Mouse (Mus musculus) CH12.LX (cell line): ENCODE results near the gene Bzw2. TPM values are rescaled to one million over a fixed set of nuclear protein-coding genes. Genes with fewer than 3 reads are reported as not detected.

Experiments used
- DNase-seq: peaks from one replicate; pipeline ENCODE4 v3.0.0-alpha.2; 2013; ENCODE audit errors: extremely low read depth
- H3K27ac ChIP-seq: 2 replicates; pipeline ENCODE4 v1.5.1; 2012; ENCODE audit warnings: low read depth, mild to moderate bottlenecking, control low read depth, moderate library complexity; ENCODE audit not compliant: insufficient read depth
- H3K27me3 ChIP-seq: replicated peaks from 2 replicates; pipeline ENCODE3; 2012; ENCODE audit warnings: inconsistent platforms
- H3K36me3 ChIP-seq, 2 experiments: replicated peaks in 1 of 2; 2 replicates each; pipeline versions ENCODE3 to v1.6.1; 2012; ENCODE audit warnings: inconsistent platforms in 1 of 2, low read length in 1 of 2, mild to moderate bottlenecking in 1 of 2, mixed read lengths in 1 of 2, moderate library complexity in 1 of 2; ENCODE audit not compliant: control insufficient read depth in 1 of 2, insufficient read depth in 1 of 2
- H3K4me1 ChIP-seq, 2 experiments: 2 replicates each; pipeline ENCODE4 v1.6.1; 2012; ENCODE audit warnings: inconsistent platforms in 1 of 2, moderate library complexity in 1 of 2; ENCODE audit not compliant: insufficient read depth in 2 of 2, control insufficient read depth in 1 of 2
- H3K4me2 ChIP-seq: 2 replicates; pipeline ENCODE4 v1.6.1; 2012; ENCODE audit warnings: low read depth, mild to moderate bottlenecking, control low read depth; ENCODE audit not compliant: poor library complexity, insufficient read depth, severe bottlenecking
- H3K4me3 ChIP-seq, 3 experiments: fragments of 150-350 bp in 1 of 3; sonication (generic) in 1 of 3; replicated peaks in 1 of 3; 2 replicates each; pipeline versions ENCODE3 to v1.5.1; 2011 to 2012; ENCODE audit warnings: low read depth in 2 of 3, low read length in 2 of 3, mild to moderate bottlenecking in 2 of 3, moderate library complexity in 2 of 3, control low read depth in 1 of 3, improper control_type of control experiment in 1 of 3, inconsistent platforms in 1 of 3, mixed read lengths in 1 of 3; ENCODE audit not compliant: poor library complexity in 1 of 3
- H3K79me2 ChIP-seq: replicated peaks from 2 replicates; pipeline ENCODE4 v1.6.1; 2012; ENCODE audit warnings: mild to moderate bottlenecking, moderate library complexity; ENCODE audit not compliant: control insufficient read depth, poor library complexity, insufficient read depth, severe bottlenecking; ENCODE audit errors: extremely low read depth
- H3K9ac ChIP-seq: 2 replicates; pipeline ENCODE4 v1.6.1; 2012; ENCODE audit warnings: low read depth, mild to moderate bottlenecking, control low read depth, moderate library complexity; ENCODE audit not compliant: insufficient read depth
- H3K9me3 ChIP-seq: replicated peaks from 2 replicates; pipeline ENCODE3; 2012; ENCODE audit warnings: low read length, inconsistent platforms, mixed read lengths
- BHLHE40 ChIP-seq: IDR thresholded peaks from 2 replicates; pipeline ENCODE4 v1.6.1; 2011; ENCODE audit warnings: mild to moderate bottlenecking, low read depth, low read length, improper control_type of control experiment
- CHD1 ChIP-seq: IDR thresholded peaks from 2 replicates; pipeline ENCODE4 v1.6.1; 2012; ENCODE audit warnings: low read depth, low read length, improper control_type of control experiment, inconsistent platforms
- CHD2 ChIP-seq: IDR thresholded peaks from 2 replicates; pipeline ENCODE4 v1.6.1; 2011; ENCODE audit warnings: low read length, improper control_type of control experiment
- CTCF ChIP-seq, 2 experiments: IDR thresholded peaks in 1 of 2; conservative IDR thresholded peaks in 1 of 2; 2 replicates each; pipeline ENCODE4 v1.5.1; 2011 to 2012; ENCODE audit warnings: low read depth in 2 of 2, low read length in 2 of 2, improper control_type of control experiment in 1 of 2, inconsistent platforms in 1 of 2, mild to moderate bottlenecking in 1 of 2, moderate library complexity in 1 of 2
- ETS1 ChIP-seq: conservative IDR thresholded peaks from 2 replicates; pipeline ENCODE4 v1.6.1; 2012; ENCODE audit warnings: low read depth, mild to moderate bottlenecking, inconsistent platforms, low read length, improper control_type of control experiment, moderate library complexity
- GABPA ChIP-seq: IDR thresholded peaks from 2 replicates; pipeline ENCODE4 v1.6.1; 2012; ENCODE audit warnings: low read depth, low read length, improper control_type of control experiment, inconsistent platforms; ENCODE audit not compliant: insufficient replicate concordance
- HCFC1 ChIP-seq: IDR thresholded peaks from 2 replicates; pipeline ENCODE4 v1.6.1; 2012; ENCODE audit warnings: low read depth, mild to moderate bottlenecking, inconsistent platforms, low read length, improper control_type of control experiment
- IRF4 ChIP-seq: IDR thresholded peaks from 2 replicates; pipeline ENCODE4 v1.6.1; 2014; ENCODE audit warnings: low read depth, mild to moderate bottlenecking, inconsistent platforms, low read length, improper control_type of control experiment
- JUND ChIP-seq: conservative IDR thresholded peaks from 2 replicates; pipeline ENCODE4 v1.6.1; 2011; ENCODE audit warnings: low read depth, low read length, improper control_type of control experiment
- KAT2A ChIP-seq: IDR thresholded peaks from 2 replicates; pipeline ENCODE4 v1.6.1; 2012; ENCODE audit warnings: low read length, improper control_type of control experiment, inconsistent platforms; ENCODE audit not compliant: insufficient replicate concordance
- MAFK ChIP-seq: IDR thresholded peaks from 2 replicates; pipeline ENCODE4 v1.6.1; 2011; ENCODE audit warnings: low read length, improper control_type of control experiment; ENCODE audit not compliant: insufficient replicate concordance
- MEF2A ChIP-seq: IDR thresholded peaks from 2 replicates; pipeline ENCODE4 v1.6.1; 2014; ENCODE audit warnings: low read depth, mild to moderate bottlenecking, inconsistent platforms, low read length, improper control_type of control experiment, borderline replicate concordance
- MXI1 ChIP-seq: IDR thresholded peaks from 2 replicates; pipeline ENCODE4 v1.6.1; 2011; ENCODE audit warnings: mild to moderate bottlenecking, low read depth, low read length, improper control_type of control experiment
- NRF1 ChIP-seq: IDR thresholded peaks from 2 replicates; pipeline ENCODE4 v1.6.1; 2014; ENCODE audit warnings: low read depth, mild to moderate bottlenecking, inconsistent platforms, low read length, improper control_type of control experiment, moderate library complexity
- POLR2A ChIP-seq: IDR thresholded peaks from 2 replicates; pipeline ENCODE4 v1.6.1; 2011; ENCODE audit warnings: low read depth, mild to moderate bottlenecking, improper control_type of control experiment, low read length
- POLR2AphosphoS2 ChIP-seq: IDR thresholded peaks from 2 replicates; pipeline ENCODE4 v1.6.1; 2011; ENCODE audit warnings: low read depth, low read length, improper control_type of control experiment
- RAD21 ChIP-seq: IDR thresholded peaks from 2 replicates; pipeline ENCODE4 v1.6.1; 2011; ENCODE audit warnings: low read depth, mild to moderate bottlenecking, low read length, improper control_type of control experiment, moderate library complexity
- RCOR1 ChIP-seq: conservative IDR thresholded peaks from 2 replicates; pipeline ENCODE4 v1.6.1; 2012; ENCODE audit warnings: low read depth, mild to moderate bottlenecking, inconsistent platforms, low read length, improper control_type of control experiment
- SIN3A ChIP-seq: IDR thresholded peaks from 2 replicates; pipeline ENCODE4 v1.6.1; 2012; ENCODE audit warnings: low read length, improper control_type of control experiment, inconsistent platforms
- SMC3 ChIP-seq: IDR thresholded peaks from 2 replicates; pipeline ENCODE4 v1.6.1; 2011; ENCODE audit warnings: low read depth, low read length, improper control_type of control experiment
- TBP ChIP-seq: conservative IDR thresholded peaks from 2 replicates; pipeline ENCODE4 v1.6.1; 2011; ENCODE audit warnings: low read depth, low read length, improper control_type of control experiment
- USF1 ChIP-seq: IDR thresholded peaks from 2 replicates; pipeline ENCODE4 v1.6.1; 2014; ENCODE audit warnings: low read depth, mild to moderate bottlenecking, inconsistent platforms, low read length, improper control_type of control experiment
- USF2 ChIP-seq: conservative IDR thresholded peaks from 2 replicates; pipeline ENCODE4 v1.6.1; 2011; ENCODE audit warnings: low read depth, low read length, improper control_type of control experiment
- ZC3H11A ChIP-seq: IDR thresholded peaks from 2 replicates; pipeline ENCODE4 v1.6.1; 2012; ENCODE audit warnings: low read depth, mild to moderate bottlenecking, inconsistent platforms, low read length, improper control_type of control experiment
- ZKSCAN1 ChIP-seq: IDR thresholded peaks from 2 replicates; pipeline ENCODE4 v1.6.1; 2012; ENCODE audit warnings: low read depth, inconsistent platforms, low read length, improper control_type of control experiment, borderline replicate concordance
- ZNF384 ChIP-seq: IDR thresholded peaks from 2 replicates; pipeline ENCODE4 v1.6.1; 2012; ENCODE audit warnings: low read depth, low read length, improper control_type of control experiment, inconsistent platforms
- dilution Hi-C: fragments of 300-500 bp; cut with MboI; formaldehyde crosslinking; loops from 2 replicates; pipeline ENCODE4 v1.14.3; 2020; ENCODE audit warnings: low sequenced_read_pairs; ENCODE audit not compliant: extremely low pct_unique_long_range_greater_than_20kb, extremely low pct_ligation_motif_present
- in situ Hi-C: fragments of 300-500 bp; cut with MboI; formaldehyde crosslinking; loops from 3 replicates; pipeline ENCODE4 v1.14.3; 2019; ENCODE audit warnings: low sequenced_read_pairs, low pct_ligation_motif_present, low pct_unique_long_range_greater_than_20kb, mixed read lengths
- polyA plus RNA-seq: library from polyadenylated mRNA; unstranded; fragments of >175 nt; gene quantifications from 2 replicates; pipeline ENCODE4 v1.2.1, GENCODE M21; 2012; ENCODE audit warnings: low read depth; ENCODE audit not compliant: insufficient read length
- total RNA-seq, 2 experiments: library from RNA; depleted of rRNA; stranded (reverse); fragments of 300-350 nt in 1 of 2; fragments of >200 nt in 1 of 2; gene quantifications; 2 replicates each; pipeline ENCODE4 v1.2.3; 2012 to 2014

Gene Bzw2
- total and polyA plus RNA-seq, 3 experiments, result 161 to 424 (median 275) TPM

DNA sequence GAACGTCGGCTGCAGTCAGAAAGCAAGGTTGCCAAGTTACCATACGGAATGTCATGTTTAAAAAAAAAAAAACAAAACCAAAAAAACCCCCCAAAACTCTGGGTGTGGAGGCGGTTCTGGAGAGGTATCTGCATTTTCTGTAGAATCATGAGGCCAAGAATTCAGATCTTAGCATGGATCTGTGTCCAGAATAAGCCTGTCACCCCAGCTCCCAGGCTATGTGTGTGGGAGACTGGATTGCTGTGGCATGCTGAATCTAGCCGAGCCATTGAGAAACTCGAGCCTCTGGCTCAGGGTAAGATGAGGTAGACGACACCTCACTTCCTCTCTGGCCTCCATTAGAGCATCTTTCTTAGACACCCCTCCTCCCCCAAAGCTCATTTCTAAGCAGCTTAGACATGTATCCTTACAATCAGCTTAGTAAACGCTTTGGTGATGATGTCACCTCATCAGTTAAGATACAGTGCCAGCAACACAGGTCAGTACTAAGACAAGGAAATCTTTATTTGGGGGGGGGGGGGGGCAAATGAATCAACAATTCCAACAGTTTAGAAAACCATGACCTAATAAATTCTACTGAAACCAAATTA lies 64.7 kb downstream of the Bzw2 start:
- TF ChIP-seq ETS1 (no peak), POLR2AphosphoS2 (no peak), ZC3H11A (no peak), MXI1 (no peak), KAT2A (no peak), BHLHE40 (no peak), SIN3A (no peak), CHD2 (no peak), RAD21 (no peak), USF1 (no peak), MAFK (no peak), SMC3 (no peak), CTCF (conservative IDR thresholded peaks at IDR 0.05 in 1 of 2, IDR thresholded peaks at IDR 0.05 in 1 of 2; ENCODE audit: low read depth in 2 of 2, low read length in 2 of 2) (no peak), NRF1 (no peak), JUND (no peak), RCOR1 (no peak), ZNF384 (no peak), ZKSCAN1 (no peak), GABPA (no peak), IRF4 (no peak)
- no peaks in the 10 kb centered on the region for H3K79me2 ChIP-seq
- peaks cover 0 to 6% of the 10 kb centered on the region in 2 experiments; a peak in 2 of 4 replicates for H3K4me1 ChIP-seq
- H3K9ac ChIP-seq, result no peak overlapping the region
- no peaks in the 10 kb centered on the region for H3K27me3 ChIP-seq
- H3K36me3 ChIP-seq, result peaks cover 22 to 64% of the 10 kb centered on the region in 2 experiments
- no peak overlapping the region for H3K4me3 ChIP-seq
- no peak overlapping the region for H3K4me2 ChIP-seq
- no peak for DNase-seq
- H3K27ac ChIP-seq, result no peak overlapping the region
- dilution Hi-C loops, result no loop called here
- no peaks in the 10 kb centered on the region for H3K9me3 ChIP-seq
- in situ Hi-C loops, result no loop called here

DNA sequence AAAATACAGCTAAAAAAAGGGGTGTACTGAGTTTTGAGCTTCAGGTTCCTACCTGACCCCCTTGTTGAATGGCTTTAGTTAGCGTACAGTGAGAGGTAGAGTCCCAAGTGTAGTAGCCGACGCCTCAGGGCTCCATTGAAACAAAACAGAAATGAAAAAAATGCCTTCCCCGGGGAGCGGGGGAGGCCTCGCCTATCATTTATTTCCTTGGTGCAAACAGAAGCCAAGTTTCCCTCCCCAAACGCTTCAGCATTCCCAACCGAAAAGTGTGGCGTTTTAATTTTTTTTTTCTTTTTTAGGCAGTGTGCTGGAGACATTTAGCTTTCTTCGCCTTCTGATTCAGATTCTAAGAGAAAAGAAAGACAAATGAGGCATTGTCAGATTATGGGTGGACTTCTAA lies 65.9 kb downstream of the Bzw2 start:
- H3K9me3 ChIP-seq, result no peaks in the 10 kb centered on the region
- H3K4me1 ChIP-seq, result peaks cover 0 to 6% of the 10 kb centered on the region in 2 experiments; a peak in 2 of 4 replicates
- dilution Hi-C loops, result no loop called here
- no peaks in the 10 kb centered on the region for H3K27me3 ChIP-seq
- H3K27ac ChIP-seq, result no peak overlapping the region
- no peaks in the 10 kb centered on the region for H3K79me2 ChIP-seq
- no peak for TF ChIP-seq BHLHE40
- TF ChIP-seq CHD2, result no peak
- TF ChIP-seq KAT2A, result no peak
- no peak for TF ChIP-seq SIN3A
- TF ChIP-seq RCOR1, result no peak
- TF ChIP-seq JUND, result no peak
- TF ChIP-seq USF2, result no peak
- TF ChIP-seq HCFC1, result no peak
- TF ChIP-seq MXI1, result no peak
- no peak for TF ChIP-seq POLR2AphosphoS2
- no peak for TF ChIP-seq POLR2A
- TF ChIP-seq MAFK, result no peak
- TF ChIP-seq TBP, result no peak
- TF ChIP-seq SMC3, result no peak
- no peak for TF ChIP-seq CHD1
- TF ChIP-seq IRF4, result no peak
- TF ChIP-seq USF1, result no peak
- TF ChIP-seq ZKSCAN1, result no peak
- TF ChIP-seq ZC3H11A, result no peak
- no peak for TF ChIP-seq MEF2A
- TF ChIP-seq, all 38 proteins: peak for 0
- DNase-seq, result no peak
- Histone ChIP-seq H3K36me3 (peaks cover 19 to 57% of the 10 kb centered on the region in 2 experiments), H3K4me3 (no peak overlapping the region), H3K9ac (no peak overlapping the region), H3K4me2 (no peak overlapping the region)
- in situ Hi-C loops, result no loop called here
